Mouse (Mus musculus) intestine, embryonic 15.5 days (tissue): ENCODE data around the gene Zkscan16. TPM values are rescaled to one million over a fixed set of nuclear protein-coding genes. Genes with fewer than 3 reads are reported as not detected.

Experiments used
- ATAC-seq: fragments of 200-750 bp; cut with Nextera tagmentation; 2 replicates; pipeline ENCODE4 v1.8.0; 2017; ENCODE audit warnings: moderate TSS enrichment, moderate library complexity
- H3K27ac ChIP-seq: fragments of 300-500 bp; sonication (generic); 2 replicates; pipeline ENCODE4 v1.5.1; 2015; ENCODE audit warnings: mild to moderate bottlenecking, inconsistent platforms
- H3K27me3 ChIP-seq: fragments of 300-500 bp; sonication (generic); replicated peaks from 2 replicates; pipeline ENCODE4 v1.6.1; 2015; ENCODE audit warnings: inconsistent platforms
- H3K36me3 ChIP-seq: fragments of 300-500 bp; sonication (generic); 2 replicates; pipeline ENCODE4 v1.6.1; 2015; ENCODE audit warnings: inconsistent platforms
- H3K4me1 ChIP-seq: fragments of 300-500 bp; sonication (generic); replicated peaks from 2 replicates; pipeline ENCODE4 v1.6.1; 2015; ENCODE audit warnings: inconsistent platforms
- H3K4me2 ChIP-seq: fragments of 300-500 bp; sonication (generic); replicated peaks from 2 replicates; pipeline ENCODE4 v1.6.1; 2015; ENCODE audit warnings: mild to moderate bottlenecking, inconsistent platforms
- H3K4me3 ChIP-seq: fragments of 300-500 bp; sonication (generic); replicated peaks from 2 replicates; pipeline ENCODE4 v1.5.1; 2015; ENCODE audit warnings: inconsistent platforms
- H3K9ac ChIP-seq: fragments of 300-500 bp; sonication (generic); 2 replicates; pipeline ENCODE4 v1.6.1; 2015; ENCODE audit warnings: inconsistent platforms
- H3K9me3 ChIP-seq: fragments of 300-500 bp; sonication (generic); 2 replicates; pipeline ENCODE4 v1.6.1; 2016; ENCODE audit warnings: inconsistent platforms
- WGBS: fragments of 180-500 bp; shearing (Covaris S2); methylation state at CpG from one replicate; pipeline ENCODE4 v1.1.7; 2015; 5-methylcytosine and 5-hydroxymethylcytosine counted together
- polyA plus RNA-seq: library from polyadenylated mRNA; unstranded; fragments of >200 nt; fragmentation: Nextera tagmentation; extraction: Ambion mirVana; gene quantifications from 2 replicates; pipeline ENCODE4 v1.2.1, GENCODE M21; 2015

Zkscan16 gene
- polyA plus RNA-seq, 1 experiment from 2014 or later = 0.40 TPM

GRCm38 (mm10) chr4:59007016-59007415, 63.6 kb downstream of the Zkscan16 start:
- no peak overlapping the region for H3K9ac ChIP-seq
- no peaks in the 10 kb centered on the region for H3K36me3 ChIP-seq
- H3K27me3 ChIP-seq = no peaks in the 10 kb centered on the region
- no peak overlapping the region for H3K27ac ChIP-seq
- H3K4me2 ChIP-seq = no peak overlapping the region
- peaks cover 9% of the 10 kb centered on the region; the same call in 1 of the 2 replicates for H3K4me1 ChIP-seq
- H3K4me3 ChIP-seq = no peak overlapping the region
- H3K9me3 ChIP-seq = no peaks in the 10 kb centered on the region
- 81% methylated on average over 6 of the region's 6 CpGs for WGBS
- no peak for ATAC-seq

Other genes starting within 250 kb of the Zkscan16 start
- not detected in 2 replicates for gene Olfr267, start 155.9 kb upstream of the Zkscan16 start, polyA plus RNA-seq
- gene Ecpas, start 30.9 kb upstream of the Zkscan16 start, polyA plus RNA-seq = 25.9 and 29.3 TPM in 2 replicates
- 39.2 and 39.3 TPM in 2 replicates for gene Ptgr1, start 43.5 kb downstream of the Zkscan16 start, polyA plus RNA-seq
- 12.5 and 13.1 TPM in 2 replicates for gene Dnajc25, start 51.4 kb downstream of the Zkscan16 start, polyA plus RNA-seq
- 11.4 and 12.0 TPM in 2 replicates for gene Gm20503, start 59.6 kb downstream of the Zkscan16 start, polyA plus RNA-seq
- 85.6 and 113 TPM in 2 replicates for gene Gng10, start 91.5 kb downstream of the Zkscan16 start, polyA plus RNA-seq
- gene AI481877, start 195.4 kb downstream of the Zkscan16 start, polyA plus RNA-seq = not detected in 2 replicates
- 10.7 and 11.5 TPM in 2 replicates for gene Ugcg, start 245.6 kb downstream of the Zkscan16 start, polyA plus RNA-seq